ENCODE assay signal across 25 mouse cellular contexts in genomic region chr8:8762354-8762753, GRCm38 (mm10).
DNase-seq lines count a peak whose midpoint lies in the region; ATAC-seq and TF ChIP-seq lines count a peak whose summit lies in the region.
"Had no signal": no experiment of that assay in that cellular context is flagged by ENCODE, and none has a peak within 500 bp of the region (broad histone marks: within the 10 kb centered on the region; RNA-seq: fewer than 3 reads in every experiment).

No protein-coding gene starts in this region.

- H3K27me3 ChIP-seq in forebrain, embryonic 16.5 days (replicated peaks; ENCODE audit: control insufficient read depth, insufficient read depth, low read length) = no peaks in the 10 kb centered on the region
- no peaks in the 10 kb centered on the region for H3K27me3 ChIP-seq in forebrain, embryonic 15.5 days
- H3K27me3 ChIP-seq in midbrain, embryonic 13.5 days = no peaks in the 10 kb centered on the region
- no peaks in the 10 kb centered on the region for H3K27me3 ChIP-seq in midbrain, embryonic 11.5 days (ENCODE audit: control insufficient read depth, insufficient read depth, low read length)
- H3K27me3 ChIP-seq in hindbrain, postnatal 0 days (ENCODE audit: insufficient read depth, low read length) = no peaks in the 10 kb centered on the region
- H3K27me3 ChIP-seq in neural tube, embryonic 15.5 days (replicated peaks) = no peaks in the 10 kb centered on the region
- H3K27me3 ChIP-seq: embryonic facial prominence, embryonic 15.5 days; heart, embryonic 13.5 days; intestine, embryonic 15.5 days; limb, embryonic 13.5 days; lung, embryonic 15.5 days had no signal

- no peaks in the 10 kb centered on the region for H3K36me3 ChIP-seq in forebrain, embryonic 16.5 days (ENCODE audit: control insufficient read depth, insufficient read depth)
- no peaks in the 10 kb centered on the region for H3K36me3 ChIP-seq in forebrain, embryonic 15.5 days
- H3K36me3 ChIP-seq in midbrain, embryonic 13.5 days = no peaks in the 10 kb centered on the region
- no peaks in the 10 kb centered on the region for H3K36me3 ChIP-seq in midbrain, embryonic 11.5 days (ENCODE audit: control insufficient read depth, insufficient read depth, low read length)
- H3K36me3 ChIP-seq in hindbrain, postnatal 0 days (ENCODE audit: insufficient read depth, low read length) = no peaks in the 10 kb centered on the region
- H3K36me3 ChIP-seq in neural tube, embryonic 15.5 days = no peaks in the 10 kb centered on the region
- H3K36me3 ChIP-seq: embryonic facial prominence, embryonic 10.5 days; embryonic facial prominence, embryonic 15.5 days; G1E; heart, embryonic 13.5 days; intestine, embryonic 15.5 days; limb, embryonic 13.5 days; lung, embryonic 15.5 days had no signal

- DNase-seq in midbrain, embryonic 11.5 days (ENCODE audit: low spot score, missing footprints) = no peak
- peak; percentile 49 for DNase-seq in hindbrain, postnatal 0 days (ENCODE audit: low spot score)
- no peak for DNase-seq in lung, postnatal 36 days
- DNase-seq: adrenal gland, postnatal 10 days; cerebellum, adult 11 months; cerebellum, adult 9-11 months; gastrocnemius, postnatal 10 days; heart, postnatal 10 days; kidney, adult 2 months; kidney, postnatal 36 days; lung, postnatal 4 days; thymus, postnatal 4 days had no signal

- H3K9ac ChIP-seq in forebrain, embryonic 16.5 days (replicated peaks; ENCODE audit: low read depth, low read length) = no peak overlapping the region
- no peak overlapping the region for H3K9ac ChIP-seq in forebrain, embryonic 15.5 days (replicated peaks)
- H3K9ac ChIP-seq in midbrain, embryonic 13.5 days (replicated peaks) = no peak overlapping the region
- no peak overlapping the region for H3K9ac ChIP-seq in midbrain, embryonic 11.5 days (ENCODE audit: low read length)
- no peak overlapping the region for H3K9ac ChIP-seq in hindbrain, postnatal 0 days (replicated peaks; ENCODE audit: low read length)
- H3K9ac ChIP-seq in neural tube, embryonic 15.5 days (replicated peaks) = no peak overlapping the region
- H3K9ac ChIP-seq: embryonic facial prominence, embryonic 15.5 days; heart, embryonic 13.5 days; intestine, embryonic 15.5 days; limb, embryonic 13.5 days; lung, embryonic 15.5 days had no signal

- no peak overlapping the region for H3K4me3 ChIP-seq in forebrain, embryonic 16.5 days (replicated peaks; ENCODE audit: low read length)
- no peak overlapping the region for H3K4me3 ChIP-seq in forebrain, embryonic 15.5 days
- no peak overlapping the region for H3K4me3 ChIP-seq in midbrain, embryonic 13.5 days (replicated peaks)
- H3K4me3 ChIP-seq in midbrain, embryonic 11.5 days (ENCODE audit: low read depth, low read length) = no peak overlapping the region
- no peak overlapping the region for H3K4me3 ChIP-seq in hindbrain, postnatal 0 days (ENCODE audit: low read length)
- no peak overlapping the region for H3K4me3 ChIP-seq in neural tube, embryonic 15.5 days (replicated peaks)
- H3K4me3 ChIP-seq: embryonic facial prominence, embryonic 10.5 days; embryonic facial prominence, embryonic 15.5 days; heart, embryonic 13.5 days; intestine, embryonic 15.5 days; layer of hippocampus, adult 2 months; limb, embryonic 13.5 days; lung, embryonic 15.5 days had no signal

- no peaks in the 10 kb centered on the region for H3K9me3 ChIP-seq in forebrain, embryonic 16.5 days (ENCODE audit: control insufficient read depth, low read length)
- H3K9me3 ChIP-seq in forebrain, embryonic 15.5 days = no peaks in the 10 kb centered on the region
- no peaks in the 10 kb centered on the region for H3K9me3 ChIP-seq in midbrain, embryonic 13.5 days
- H3K9me3 ChIP-seq in midbrain, embryonic 11.5 days (ENCODE audit: control insufficient read depth, low read length) = no peaks in the 10 kb centered on the region
- H3K9me3 ChIP-seq in hindbrain, postnatal 0 days (ENCODE audit: low read length) = no peaks in the 10 kb centered on the region
- H3K9me3 ChIP-seq in neural tube, embryonic 15.5 days (replicated peaks) = no peaks in the 10 kb centered on the region
- H3K9me3 ChIP-seq: embryonic facial prominence, embryonic 10.5 days; embryonic facial prominence, embryonic 15.5 days; G1E; heart, embryonic 13.5 days; intestine, embryonic 15.5 days; limb, embryonic 13.5 days; lung, embryonic 15.5 days had no signal

- no peaks in the 10 kb centered on the region for H3K4me1 ChIP-seq in forebrain, embryonic 16.5 days (replicated peaks; ENCODE audit: control insufficient read depth, insufficient read depth, low read length)
- no peaks in the 10 kb centered on the region for H3K4me1 ChIP-seq in forebrain, embryonic 15.5 days
- peaks cover 12% of the 10 kb centered on the region; the same call in 1 of the 2 replicates for H3K4me1 ChIP-seq in midbrain, embryonic 13.5 days (replicated peaks)
- no peaks in the 10 kb centered on the region for H3K4me1 ChIP-seq in midbrain, embryonic 11.5 days (ENCODE audit: control insufficient read depth, insufficient read depth, low read length)
- H3K4me1 ChIP-seq in hindbrain, postnatal 0 days (ENCODE audit: insufficient read depth, low read length) = peaks cover 3% of the 10 kb centered on the region; the same call in 1 of the 2 replicates
- H3K4me1 ChIP-seq in neural tube, embryonic 15.5 days = peaks cover 7% of the 10 kb centered on the region; the same call in 1 of the 2 replicates
- H3K4me1 ChIP-seq: embryonic facial prominence, embryonic 10.5 days; embryonic facial prominence, embryonic 15.5 days; intestine, embryonic 15.5 days; lung, embryonic 15.5 days had no signal

- 67% methylated on average over 12 of the region's 12 CpGs for WGBS in forebrain, embryonic 16.5 days
- 69% methylated on average over 12 of the region's 12 CpGs for WGBS in forebrain, embryonic 15.5 days
- WGBS in midbrain, embryonic 13.5 days = 60% methylated on average over 12 of the region's 12 CpGs
- WGBS in midbrain, embryonic 11.5 days = 76% methylated on average over 12 of the region's 12 CpGs
- 56% methylated on average over 12 of the region's 12 CpGs for WGBS in hindbrain, postnatal 0 days
- WGBS in neural tube, embryonic 15.5 days = 53% methylated on average over 12 of the region's 12 CpGs

- no peak overlapping the region for H3K4me2 ChIP-seq in forebrain, embryonic 16.5 days (ENCODE audit: low read length)
- H3K4me2 ChIP-seq in forebrain, embryonic 15.5 days (replicated peaks) = no peak overlapping the region
- H3K4me2 ChIP-seq in midbrain, embryonic 13.5 days (replicated peaks) = no peak overlapping the region
- no peak overlapping the region for H3K4me2 ChIP-seq in midbrain, embryonic 11.5 days
- no peak overlapping the region for H3K4me2 ChIP-seq in hindbrain, postnatal 0 days (ENCODE audit: low read depth, low read length)
- no peak overlapping the region for H3K4me2 ChIP-seq in neural tube, embryonic 15.5 days
- H3K4me2 ChIP-seq: embryonic facial prominence, embryonic 15.5 days; heart, embryonic 13.5 days; intestine, embryonic 15.5 days; limb, embryonic 13.5 days; liver, embryonic 11.5 days; lung, embryonic 15.5 days had no signal

- TF ChIP-seq CTCF in hindbrain, postnatal 0 days (IDR thresholded peaks at IDR 0.05; ENCODE audit: low read depth) = no peak

- no peak; the same call in 1 of the 2 replicates for ATAC-seq in forebrain, embryonic 16.5 days
- ATAC-seq in forebrain, embryonic 15.5 days (replicated peaks) = no peak
- peak; percentile 72 for ATAC-seq in midbrain, embryonic 13.5 days
- ATAC-seq in midbrain, embryonic 11.5 days (ENCODE audit: low FRiP score) = no peak
- 0 out of 2 replicates have a peak, but pooled peaks have one; percentile 45 for ATAC-seq in hindbrain, postnatal 0 days
- ATAC-seq in neural tube, embryonic 15.5 days (ENCODE audit: low FRiP score) = peak; percentile 55; the same call in 1 of the 2 replicates
- ATAC-seq: intestine, embryonic 15.5 days had no signal

- peak overlapping the region; percentile 10; the same call in 1 of the 2 replicates for H3K27ac ChIP-seq in forebrain, embryonic 16.5 days (ENCODE audit: low read length)
- H3K27ac ChIP-seq in forebrain, embryonic 15.5 days (replicated peaks) = no peak overlapping the region
- H3K27ac ChIP-seq in midbrain, embryonic 13.5 days = no peak overlapping the region
- H3K27ac ChIP-seq in midbrain, embryonic 11.5 days (ENCODE audit: low read depth, low read length) = no peak overlapping the region
- H3K27ac ChIP-seq in hindbrain, postnatal 0 days = no peak overlapping the region
- peak overlapping the region; percentile 62 for H3K27ac ChIP-seq in neural tube, embryonic 15.5 days (replicated peaks)
- H3K27ac ChIP-seq: embryonic facial prominence, embryonic 10.5 days; embryonic facial prominence, embryonic 15.5 days; heart, embryonic 13.5 days; intestine, embryonic 15.5 days; layer of hippocampus, adult 2 months; limb, embryonic 13.5 days; lung, embryonic 15.5 days had no signal

Comparison
In these comparisons a context has a peak if more than half of its experiments do, and no peak if none do; other contexts are left out.
1. ATAC-seq: peak in midbrain, embryonic 13.5 days (single experiment), hindbrain, postnatal 0 days (single experiment) and neural tube, embryonic 15.5 days (single experiment); none in forebrain, embryonic 16.5 days (single experiment), forebrain, embryonic 15.5 days (single experiment) and midbrain, embryonic 11.5 days (single experiment).
2. H3K27ac ChIP-seq: peak in forebrain, embryonic 16.5 days (single experiment) and neural tube, embryonic 15.5 days (single experiment); none in forebrain, embryonic 15.5 days (single experiment), midbrain, embryonic 13.5 days (single experiment), midbrain, embryonic 11.5 days (single experiment) and hindbrain, postnatal 0 days (single experiment).